Mouse (Mus musculus): ENCODE measurements at regions not wholly inside any gene's neighbourhood (a gene's known extent, or its start where the extent isn't known, plus 50 kb on each side); places are given as distances from the start of the nearest gene placed in this dataset.

DNA sequence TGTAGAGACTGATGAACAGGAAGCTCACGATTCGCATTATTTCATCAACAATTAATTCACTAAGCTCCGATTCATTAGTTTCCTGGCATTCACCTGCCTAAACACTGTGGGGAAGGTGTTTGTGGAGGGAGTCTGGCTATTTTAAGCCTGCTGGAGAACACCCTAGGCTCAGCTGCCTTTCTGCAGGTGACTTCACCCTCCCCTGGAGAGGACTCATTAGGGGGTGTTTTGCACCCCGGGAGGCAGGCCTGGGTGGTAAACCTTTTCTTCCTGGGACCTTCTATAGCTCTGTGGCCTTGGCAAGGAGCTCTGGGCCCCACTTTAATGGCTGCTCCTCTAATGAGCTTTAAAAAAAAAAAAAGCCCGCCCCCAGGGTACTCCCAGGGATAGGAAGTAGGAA lies 55.4 kb upstream of the Bnc1 start:
- no peak for TF ChIP-seq POLR2A (IDR thresholded peaks at IDR 0.05; ENCODE audit: borderline replicate concordance, low read depth, low read length)
- TF ChIP-seq CTCF (IDR thresholded peaks at IDR 0.05; ENCODE audit: low read depth, low read length), result no peak
- Histone ChIP-seq H3K27ac (ENCODE audit: insufficient read depth, low read depth, low read length) (no peak overlapping the region), H3K4me3 (ENCODE audit: insufficient read depth, low read length) (no peak overlapping the region), H3K4me1 (ENCODE audit: control insufficient read depth, insufficient read depth, low read length) (no peaks in the 10 kb centered on the region)

DNA sequence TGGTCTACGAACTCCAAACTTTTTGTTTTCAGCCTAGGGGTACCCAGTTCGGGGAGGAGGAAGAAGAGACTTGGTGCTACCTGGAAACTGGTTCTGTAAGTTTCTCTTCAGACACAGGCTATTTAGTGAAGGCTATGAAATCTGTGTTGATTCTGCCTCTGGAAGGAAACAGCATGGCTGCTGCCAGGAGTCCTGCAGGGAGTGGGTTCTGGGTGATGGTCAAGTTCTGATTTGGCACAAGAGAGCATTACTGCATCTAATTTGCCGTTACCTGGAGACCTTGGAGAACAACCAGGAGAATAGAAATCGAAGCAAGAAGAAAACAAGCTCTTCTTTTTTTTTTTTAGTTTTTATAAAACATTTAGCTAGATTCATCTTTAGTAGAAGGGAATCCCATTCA lies 61.3 kb upstream of the Bnc1 start:
- Histone ChIP-seq H3K4me3 (ENCODE audit: insufficient read depth, low read length) (no peak overlapping the region), H3K4me1 (ENCODE audit: control insufficient read depth, insufficient read depth, low read length) (no peaks in the 10 kb centered on the region)
- TF ChIP-seq CTCF (IDR thresholded peaks at IDR 0.05; ENCODE audit: low read depth, low read length) (no peak), POLR2A (IDR thresholded peaks at IDR 0.05; ENCODE audit: borderline replicate concordance, low read depth, low read length) (no peak)

GRCm38 (mm10) chr7:82056551-82057230 lies 64.6 kb upstream of the Bnc1 start:
- TF ChIP-seq CTCF (IDR thresholded peaks at IDR 0.05; ENCODE audit: low read depth, low read length) (no peak), POLR2A (IDR thresholded peaks at IDR 0.05; ENCODE audit: borderline replicate concordance, low read depth, low read length) (no peak)
- Histone ChIP-seq H3K27ac (ENCODE audit: insufficient read depth, low read depth, low read length) (no peak overlapping the region), H3K4me1 (ENCODE audit: control insufficient read depth, insufficient read depth, low read length) (no peaks in the 10 kb centered on the region), H3K4me3 (ENCODE audit: insufficient read depth, low read length) (no peak overlapping the region)

More for the DNA sequence above, 61.3 kb upstream of the Bnc1 start:
- H3K27ac ChIP-seq (ENCODE audit: insufficient read depth, low read depth, low read length), result no peak overlapping the region

DNA sequence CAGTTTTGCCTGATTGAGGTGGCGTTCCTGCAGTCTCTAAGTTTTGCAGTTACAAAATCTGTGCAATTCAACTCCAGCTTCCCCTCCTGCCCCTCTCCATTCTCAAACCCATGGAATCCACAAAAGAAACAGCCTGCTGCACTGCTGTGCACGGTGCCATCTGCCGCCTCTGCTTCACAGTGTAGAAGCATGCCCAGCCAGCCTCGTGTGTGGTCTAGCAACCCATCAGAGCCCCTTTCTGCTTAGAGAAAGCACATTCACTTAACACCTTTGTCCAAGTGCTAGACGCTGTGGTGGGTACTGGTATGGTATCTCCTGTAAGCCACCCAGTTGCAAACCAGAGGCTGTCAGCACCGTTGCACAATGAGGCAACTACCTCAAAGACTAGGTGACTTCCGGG lies 71.3 kb upstream of the Bnc1 start:
- no peak overlapping the region for H3K4me3 ChIP-seq (ENCODE audit: insufficient read depth, low read length)
- H3K27ac ChIP-seq (ENCODE audit: insufficient read depth, low read depth, low read length), result no peak overlapping the region
- TF ChIP-seq CTCF (IDR thresholded peaks at IDR 0.05; ENCODE audit: low read depth, low read length) (no peak), POLR2A (IDR thresholded peaks at IDR 0.05; ENCODE audit: borderline replicate concordance, low read depth, low read length) (no peak)
- no peaks in the 10 kb centered on the region for H3K4me1 ChIP-seq (ENCODE audit: control insufficient read depth, insufficient read depth, low read length)

DNA sequence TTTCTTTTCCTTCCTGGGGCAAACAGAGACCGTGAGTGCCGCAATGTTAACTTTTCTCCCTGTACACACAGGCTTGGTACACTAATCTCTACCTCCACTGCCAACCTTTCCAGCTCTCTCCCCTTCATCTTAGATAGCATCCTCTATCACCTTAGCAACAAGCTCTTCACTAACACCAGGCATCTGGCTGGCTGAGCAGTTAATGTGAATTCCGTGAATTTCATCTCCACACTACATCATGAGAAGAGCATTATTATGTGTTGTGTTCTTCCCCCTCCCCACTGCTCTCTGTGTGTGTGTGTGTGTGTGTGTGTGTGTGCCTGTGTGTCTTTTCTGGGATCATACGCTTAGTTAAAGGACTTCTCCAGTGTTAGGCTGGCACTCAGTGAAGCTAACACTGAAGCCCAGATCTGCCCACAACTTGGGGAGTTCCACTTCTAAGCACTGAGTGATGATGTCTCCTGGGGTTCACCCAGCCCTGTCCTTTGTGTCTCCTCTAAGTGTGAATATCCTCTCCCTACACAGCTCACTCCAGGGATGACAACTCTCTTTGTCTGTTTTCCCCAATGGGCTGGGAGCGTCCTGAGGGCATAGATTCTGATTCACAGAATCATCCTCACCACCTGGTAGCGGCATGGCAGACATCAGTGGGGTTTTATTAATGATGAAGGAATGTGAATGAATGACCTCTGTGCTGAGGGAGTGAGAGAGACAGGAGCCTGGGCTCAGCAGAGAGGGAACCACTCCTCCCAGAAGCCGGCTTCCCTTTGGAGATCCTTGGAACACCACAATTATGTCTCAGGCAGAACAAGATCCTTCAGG lies 77.7 kb upstream of the Bnc1 start:
- Histone ChIP-seq H3K4me1 (ENCODE audit: control insufficient read depth, insufficient read depth, low read length) (no peaks in the 10 kb centered on the region), H3K27ac (ENCODE audit: insufficient read depth, low read depth, low read length) (no peak overlapping the region), H3K4me3 (ENCODE audit: insufficient read depth, low read length) (no peak overlapping the region)
- no peak for TF ChIP-seq CTCF (IDR thresholded peaks at IDR 0.05; ENCODE audit: low read depth, low read length)
- no peak for TF ChIP-seq POLR2A (IDR thresholded peaks at IDR 0.05; ENCODE audit: borderline replicate concordance, low read depth, low read length)

DNA sequence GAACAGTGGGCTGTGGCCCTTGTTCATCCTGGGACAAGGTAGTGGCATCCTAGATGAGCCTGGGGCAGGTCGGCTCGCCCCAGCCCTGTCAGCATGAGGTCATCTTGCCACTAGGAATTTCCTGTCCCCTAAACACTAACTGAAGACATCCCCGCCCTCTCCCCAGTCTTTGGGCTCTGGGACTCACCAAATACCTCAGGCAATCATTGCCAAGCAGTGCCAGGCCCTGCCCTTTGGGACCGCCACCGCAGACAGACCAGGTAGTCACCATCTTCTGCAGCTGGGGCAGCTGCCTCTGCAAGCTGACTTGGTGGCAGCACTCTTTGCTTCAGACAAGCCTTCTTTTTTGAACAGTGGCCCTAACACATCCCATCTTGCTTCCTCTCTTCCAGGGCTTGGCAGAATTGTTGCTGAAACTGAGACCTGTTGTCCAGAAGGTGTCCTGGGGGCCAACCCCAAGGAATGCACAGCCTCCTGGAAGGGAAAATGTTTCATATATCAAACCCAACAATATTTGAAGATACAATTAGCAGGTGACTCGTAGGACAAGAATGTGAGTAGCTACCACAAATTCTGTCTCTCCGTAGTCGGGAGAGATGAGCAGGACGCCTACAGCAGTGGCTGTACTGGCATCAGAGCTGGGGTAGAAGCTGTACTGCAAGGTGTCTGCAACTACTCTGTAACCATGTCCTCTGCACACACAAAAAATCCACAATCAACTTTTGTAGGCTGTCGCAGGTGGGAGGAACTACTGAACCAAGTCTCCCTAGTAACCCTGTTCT lies 79.0 kb upstream of the Bnc1 start:
- TF ChIP-seq POLR2A (IDR thresholded peaks at IDR 0.05; ENCODE audit: borderline replicate concordance, low read depth, low read length), result no peak
- TF ChIP-seq CTCF (IDR thresholded peaks at IDR 0.05; ENCODE audit: low read depth, low read length), result no peak
- no peak overlapping the region for H3K4me3 ChIP-seq (ENCODE audit: insufficient read depth, low read length)

GRCm38 (mm10) chr7:82075359-82075758 lies 83.3 kb upstream of the Bnc1 start:
- Histone ChIP-seq H3K27ac (ENCODE audit: insufficient read depth, low read depth, low read length) (no peak overlapping the region), H3K4me3 (ENCODE audit: insufficient read depth, low read length) (no peak overlapping the region), H3K4me1 (ENCODE audit: control insufficient read depth, insufficient read depth, low read length) (no peaks in the 10 kb centered on the region)
- TF ChIP-seq CTCF (IDR thresholded peaks at IDR 0.05; ENCODE audit: low read depth, low read length) (no peak), POLR2A (IDR thresholded peaks at IDR 0.05; ENCODE audit: borderline replicate concordance, low read depth, low read length) (no peak)

More for the DNA sequence above, 79.0 kb upstream of the Bnc1 start:
- no peaks in the 10 kb centered on the region for H3K4me1 ChIP-seq (ENCODE audit: control insufficient read depth, insufficient read depth, low read length)
- H3K27ac ChIP-seq (ENCODE audit: insufficient read depth, low read depth, low read length), result no peak overlapping the region

GRCm38 (mm10) chr7:82081851-82082250 lies 89.8 kb upstream of the Bnc1 start:
- Histone ChIP-seq H3K4me1 (ENCODE audit: control insufficient read depth, insufficient read depth, low read length) (no peaks in the 10 kb centered on the region), H3K27ac (ENCODE audit: insufficient read depth, low read depth, low read length) (no peak overlapping the region), H3K4me3 (ENCODE audit: insufficient read depth, low read length) (no peak overlapping the region)
- TF ChIP-seq POLR2A (IDR thresholded peaks at IDR 0.05; ENCODE audit: borderline replicate concordance, low read depth, low read length), result no peak
- no peak for TF ChIP-seq CTCF (IDR thresholded peaks at IDR 0.05; ENCODE audit: low read depth, low read length)

GRCm38 (mm10) chr7:82082883-82083282 lies 90.8 kb upstream of the Sh3gl3 start:
- TF ChIP-seq CTCF (IDR thresholded peaks at IDR 0.05; ENCODE audit: low read depth, low read length) (no peak), POLR2A (IDR thresholded peaks at IDR 0.05; ENCODE audit: borderline replicate concordance, low read depth, low read length) (no peak)
- Histone ChIP-seq H3K27ac (ENCODE audit: insufficient read depth, low read depth, low read length) (no peak overlapping the region), H3K4me3 (ENCODE audit: insufficient read depth, low read length) (no peak overlapping the region), H3K4me1 (ENCODE audit: control insufficient read depth, insufficient read depth, low read length) (no peaks in the 10 kb centered on the region)
